Mouse (Mus musculus): Measurements from ENCODE around the gene Cachd1.

Cachd1 gene

DNA sequence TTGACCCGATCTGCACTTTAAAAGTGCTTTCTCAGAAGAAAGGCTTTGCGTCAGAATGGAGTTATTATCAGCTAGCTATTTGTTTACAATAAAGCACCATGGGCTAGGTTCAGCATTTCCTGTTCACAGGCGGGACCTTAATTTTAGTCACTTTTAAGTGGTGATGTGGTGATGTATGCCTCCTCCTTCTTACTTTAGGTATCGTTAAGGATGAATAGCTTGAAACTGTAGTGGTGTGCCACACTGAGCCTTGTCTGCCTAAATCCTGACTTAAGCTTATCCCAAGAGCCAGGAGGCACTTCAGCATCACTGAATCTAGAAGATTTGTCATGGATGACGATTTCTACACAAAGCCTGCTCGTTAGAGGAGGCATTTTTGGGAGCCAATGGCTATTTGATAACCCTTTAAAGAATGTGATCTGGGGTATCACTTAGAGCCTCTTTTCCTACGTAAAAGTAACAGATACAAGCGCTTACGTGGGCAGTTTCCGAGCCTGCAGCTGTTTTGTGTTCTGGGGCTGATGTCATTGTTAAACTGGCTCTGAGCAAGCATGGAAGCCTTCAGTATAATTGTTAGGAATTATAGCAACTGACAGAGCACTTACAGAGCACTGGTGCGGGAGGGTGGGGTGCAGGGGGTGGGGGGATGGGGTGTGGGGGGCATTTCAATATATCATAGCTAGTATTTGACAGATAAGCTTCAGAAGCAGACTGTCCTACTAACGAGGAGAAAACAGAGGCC lies 89.7 kb downstream of the Cachd1 start:
- DNase-seq (ENCODE audit: low spot score) = no peak

DNA sequence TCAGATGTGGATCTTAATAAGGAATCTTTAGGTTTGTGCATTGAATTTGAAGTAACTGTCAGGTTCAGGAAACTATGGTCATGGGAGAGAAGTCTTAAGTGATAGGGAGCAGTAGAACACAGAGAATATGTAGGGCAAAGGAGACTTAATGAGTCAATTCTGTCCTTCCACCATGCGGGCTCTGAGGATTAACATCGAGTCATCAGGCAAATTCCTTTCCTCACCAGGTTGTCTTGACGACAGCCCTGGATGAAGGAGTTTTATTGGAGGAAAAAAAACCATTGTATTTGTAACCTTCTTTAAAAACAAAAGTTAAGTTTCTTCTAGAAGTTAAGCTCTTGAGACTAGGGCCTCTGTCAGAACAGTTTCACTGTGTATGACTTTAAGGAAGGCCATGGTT lies 100.9 kb downstream of the Cachd1 start:
- no peak for DNase-seq (ENCODE audit: low spot score)

DNA sequence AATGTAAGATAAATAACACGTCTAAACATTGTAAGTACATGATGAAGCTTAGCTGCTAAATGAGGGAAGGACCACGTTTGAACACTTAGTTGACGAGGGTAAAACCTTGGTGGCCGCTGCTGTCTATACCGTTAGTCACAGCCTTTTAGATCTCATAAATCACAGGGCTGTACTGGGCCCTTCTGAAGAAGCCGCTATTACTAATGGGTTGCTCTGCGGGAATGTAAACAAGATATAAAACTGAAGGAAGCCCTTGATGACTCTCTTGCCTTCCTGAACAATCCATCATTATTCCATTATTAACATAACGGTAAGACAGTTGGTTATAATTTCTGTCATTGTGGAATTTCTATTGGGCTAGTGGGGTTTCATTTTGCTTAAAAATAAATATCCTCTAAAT lies 102.9 kb downstream of the Cachd1 start:
- DNase-seq (ENCODE audit: low spot score) = no peak

DNA sequence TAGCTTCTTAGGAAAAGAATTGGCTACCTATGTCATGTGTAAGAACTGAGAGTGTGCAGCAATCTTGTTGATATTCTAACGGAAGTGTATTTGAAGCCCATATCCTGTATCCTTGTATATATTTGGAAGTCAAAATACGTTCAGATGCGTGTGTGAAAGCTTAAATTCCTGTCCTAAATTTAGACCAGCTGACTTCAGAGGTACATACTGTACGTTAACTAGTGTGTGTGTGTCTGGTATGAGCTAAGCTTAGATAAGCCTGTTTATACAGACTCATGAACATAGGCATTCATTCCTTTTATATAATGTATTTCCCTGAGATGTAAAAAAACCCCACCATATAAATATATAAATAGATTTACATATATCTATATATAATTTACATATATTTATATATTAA lies 103.6 kb downstream of the Cachd1 start:
- DNase-seq (ENCODE audit: low spot score) = no peak

DNA sequence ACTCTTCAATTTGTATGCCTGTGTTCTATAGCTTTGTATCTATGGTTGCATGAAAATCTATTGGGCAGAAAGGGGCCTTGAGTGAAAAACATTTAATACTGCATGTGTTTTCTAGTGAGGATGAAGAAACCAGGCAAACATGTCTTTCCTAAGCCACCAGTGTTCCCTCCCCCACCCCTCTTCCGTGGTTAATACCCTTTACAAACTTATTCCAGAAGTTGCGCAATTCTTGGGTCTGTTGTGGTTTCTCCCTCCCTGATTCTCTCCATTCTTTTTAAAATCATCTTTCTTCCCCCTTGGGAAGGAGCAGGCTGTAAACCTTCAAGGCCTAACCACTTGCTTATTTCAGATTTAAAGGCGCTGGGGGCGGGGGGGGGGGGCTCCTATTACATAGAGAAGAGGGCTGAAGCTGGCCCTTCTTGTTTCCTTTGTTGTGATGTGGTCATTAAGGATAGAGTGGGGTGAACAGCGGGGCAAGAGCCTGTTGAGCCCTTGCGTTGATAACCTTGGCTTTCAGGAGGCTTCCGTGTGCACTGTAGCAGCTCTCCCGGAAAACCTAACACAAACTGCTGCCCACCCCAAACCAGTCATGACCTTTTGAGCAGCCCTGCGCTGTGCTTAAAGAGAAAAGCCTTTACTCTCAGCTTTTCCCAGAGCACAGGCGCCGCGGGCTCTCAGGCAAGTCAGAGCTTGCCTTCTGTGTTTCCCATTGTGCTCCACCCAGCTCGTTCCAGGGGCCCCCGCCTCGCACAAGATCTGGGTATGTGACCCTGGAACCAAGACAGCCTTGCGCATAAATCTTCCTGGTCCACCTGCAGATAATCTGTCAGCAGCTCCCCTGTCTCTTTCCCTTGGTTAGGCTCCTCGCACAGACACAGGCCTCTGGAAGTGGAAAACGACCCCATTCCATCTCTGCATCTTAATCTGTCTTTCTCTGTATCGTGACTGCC lies 109.6 kb downstream of the Cachd1 start:
- DNase-seq (ENCODE audit: low spot score) = peak; percentile 14

DNA sequence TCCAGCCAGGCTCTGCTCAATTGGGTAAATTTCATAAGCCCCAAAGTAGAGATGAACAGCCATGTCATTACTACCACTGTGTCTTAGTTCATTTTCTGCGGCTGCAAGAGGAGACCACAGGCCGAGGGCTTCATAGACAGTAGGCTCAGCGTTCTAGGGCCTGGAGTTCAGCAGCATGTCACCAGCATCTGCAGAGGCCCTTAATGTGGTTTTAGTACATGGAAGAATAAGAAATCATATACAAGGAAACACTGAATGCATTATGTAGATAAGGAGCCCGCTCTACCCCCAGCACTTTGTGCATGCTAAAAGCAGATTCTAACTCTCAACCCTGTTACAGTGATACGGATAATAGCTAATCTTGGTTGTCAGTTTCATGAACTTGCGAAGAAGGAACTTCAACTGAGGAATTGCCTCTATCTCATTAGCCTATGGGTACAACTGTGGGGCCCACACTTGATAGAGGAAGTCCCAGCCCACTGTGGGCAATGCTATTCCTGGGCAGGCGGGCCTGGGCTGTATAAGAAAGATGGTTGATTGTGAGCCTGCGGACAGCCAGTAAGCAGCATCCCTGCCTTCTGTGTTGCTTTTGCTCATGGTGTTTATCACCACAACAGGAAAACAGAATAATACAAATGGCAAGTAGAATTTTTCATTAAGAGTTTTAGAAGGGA lies 110.4 kb downstream of the Cachd1 start:
- DNase-seq (ENCODE audit: low spot score) = no peak

DNA sequence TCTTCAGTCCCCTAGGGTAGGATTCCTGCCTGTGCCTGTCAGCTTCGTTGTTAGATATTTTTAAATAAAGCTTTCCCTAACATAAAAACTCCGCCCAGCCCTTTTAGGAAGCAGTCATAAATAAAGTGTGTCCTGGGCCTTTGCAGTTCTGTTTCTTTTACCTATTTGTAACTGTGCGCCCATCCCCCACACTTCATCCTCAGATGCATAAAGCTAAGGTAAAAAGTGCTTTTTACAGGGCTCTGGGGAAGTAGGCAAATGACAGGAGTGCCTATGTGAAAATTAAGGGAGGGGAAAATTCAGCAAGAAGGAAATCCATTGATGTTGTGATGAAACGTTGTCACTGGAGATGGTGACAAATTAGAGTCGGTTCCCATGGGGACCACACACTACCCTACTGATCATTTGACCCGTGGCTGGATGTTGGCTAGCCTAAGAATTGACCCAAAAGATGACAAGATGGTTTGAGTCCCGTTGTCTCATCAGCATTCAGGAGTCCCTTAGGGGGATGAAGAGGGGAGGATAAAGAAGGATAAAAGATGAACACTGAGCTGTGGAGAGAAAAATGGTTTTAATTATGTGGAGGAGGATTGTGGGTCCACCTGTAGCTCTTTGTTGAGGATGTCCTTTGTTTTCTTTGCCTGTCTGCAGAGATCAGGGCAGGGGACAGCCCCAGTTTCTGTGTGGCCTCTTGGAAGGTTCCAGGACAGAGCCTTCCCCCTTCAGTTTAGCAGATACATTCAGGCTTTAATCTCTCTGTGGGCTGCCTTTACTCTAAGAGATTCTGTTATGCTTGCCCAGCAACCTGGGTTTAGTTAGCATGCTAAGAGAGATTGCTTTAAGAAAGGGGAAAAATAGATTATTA lies 113.9 kb downstream of the Cachd1 start:
- DNase-seq (ENCODE audit: low spot score) = no peak

DNA sequence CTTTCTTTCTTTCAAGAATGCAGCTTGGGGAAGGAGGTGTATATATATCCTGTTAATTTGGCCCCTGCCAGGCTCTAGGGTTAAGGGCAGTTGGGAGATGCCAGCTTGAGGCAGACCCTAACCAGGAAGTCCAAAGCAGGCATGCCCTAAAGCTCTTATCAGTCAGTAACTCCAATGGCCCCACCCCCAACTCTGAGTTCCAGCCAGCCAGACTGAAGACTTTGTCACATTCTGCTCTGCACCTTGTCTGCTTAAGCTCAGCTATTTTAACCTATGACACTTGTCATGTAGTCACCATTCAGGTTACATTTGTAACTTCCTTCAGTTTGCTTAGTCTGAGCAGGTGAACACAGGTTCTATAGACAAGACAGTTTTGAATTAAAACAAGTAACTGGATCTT lies 117.3 kb downstream of the Cachd1 start:
- DNase-seq (ENCODE audit: low spot score) = no peak

DNA sequence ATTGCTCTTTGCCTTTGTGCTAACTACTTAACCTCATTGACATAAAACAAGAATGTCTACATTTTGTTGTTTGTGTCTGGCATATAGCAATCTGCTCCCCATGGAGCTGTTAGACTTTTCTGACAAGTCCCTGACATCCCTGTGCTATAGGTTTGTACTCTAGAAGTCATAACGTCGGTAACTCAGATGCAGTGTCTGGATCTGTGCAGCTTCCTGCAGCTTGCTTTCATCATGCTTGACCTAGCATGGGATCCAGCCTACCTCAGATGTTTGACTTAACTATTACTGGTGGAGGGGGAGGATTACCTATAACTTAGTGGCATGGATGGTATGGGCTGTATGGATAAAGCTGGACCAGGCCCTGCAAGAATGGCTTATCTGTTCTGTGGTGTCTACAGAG lies 117.7 kb downstream of the Cachd1 start:
- DNase-seq (ENCODE audit: low spot score) = no peak

DNA sequence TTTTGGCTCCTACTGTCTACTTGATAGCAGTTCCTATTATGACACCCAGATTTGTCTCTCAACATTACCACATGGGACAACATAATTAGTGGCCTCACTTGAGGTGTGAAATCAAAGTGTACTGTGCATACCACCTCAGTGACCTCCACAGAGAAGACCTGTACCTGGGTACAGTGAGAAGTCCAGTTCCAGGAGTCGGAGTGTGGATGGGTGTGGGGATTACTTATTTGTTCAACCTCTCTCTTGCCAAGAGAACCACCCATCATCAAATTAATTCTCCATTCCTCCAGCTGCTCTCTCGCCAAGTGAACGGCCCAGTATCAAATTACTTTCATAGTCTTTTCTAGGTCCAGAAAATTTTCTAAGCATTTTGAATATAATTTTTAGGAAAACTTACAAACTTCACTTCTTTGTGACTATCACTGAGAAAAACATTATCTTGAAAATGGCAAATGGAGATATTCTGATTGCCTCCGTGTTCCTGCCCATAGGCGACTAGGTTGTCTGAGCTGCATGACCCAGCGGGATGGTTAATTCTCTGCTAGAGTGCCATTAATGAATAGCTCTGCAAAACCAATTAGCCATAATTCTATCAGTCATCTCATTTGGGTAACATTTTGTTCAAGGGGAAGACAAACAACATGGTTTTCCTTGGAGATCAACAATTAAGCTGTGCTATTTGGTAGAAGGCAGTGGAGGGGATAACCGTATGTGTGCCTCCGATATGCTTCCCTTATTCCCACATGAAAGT lies 120.0 kb downstream of the Cachd1 start:
- DNase-seq (ENCODE audit: low spot score) = no peak

DNA sequence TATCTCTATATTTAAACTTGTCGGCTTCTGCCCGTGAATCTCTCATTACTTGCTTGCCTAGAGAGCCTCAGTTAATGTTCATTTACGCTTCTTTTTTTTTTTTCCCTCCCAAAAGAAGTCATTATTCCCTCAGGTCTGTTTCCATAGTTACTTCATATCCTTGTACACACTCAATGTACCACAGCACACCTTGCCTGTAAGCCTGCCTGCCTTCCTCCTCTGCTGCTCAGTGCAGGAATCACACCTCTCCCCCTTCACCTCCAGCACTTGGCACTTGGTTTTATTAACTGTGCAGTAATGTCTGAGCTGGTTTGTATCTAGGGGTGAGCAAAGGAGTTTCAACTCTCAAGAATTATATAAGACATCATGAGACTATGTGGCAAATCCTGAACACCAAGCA lies 121.5 kb downstream of the Cachd1 start:
- DNase-seq (ENCODE audit: low spot score) = no peak

DNA sequence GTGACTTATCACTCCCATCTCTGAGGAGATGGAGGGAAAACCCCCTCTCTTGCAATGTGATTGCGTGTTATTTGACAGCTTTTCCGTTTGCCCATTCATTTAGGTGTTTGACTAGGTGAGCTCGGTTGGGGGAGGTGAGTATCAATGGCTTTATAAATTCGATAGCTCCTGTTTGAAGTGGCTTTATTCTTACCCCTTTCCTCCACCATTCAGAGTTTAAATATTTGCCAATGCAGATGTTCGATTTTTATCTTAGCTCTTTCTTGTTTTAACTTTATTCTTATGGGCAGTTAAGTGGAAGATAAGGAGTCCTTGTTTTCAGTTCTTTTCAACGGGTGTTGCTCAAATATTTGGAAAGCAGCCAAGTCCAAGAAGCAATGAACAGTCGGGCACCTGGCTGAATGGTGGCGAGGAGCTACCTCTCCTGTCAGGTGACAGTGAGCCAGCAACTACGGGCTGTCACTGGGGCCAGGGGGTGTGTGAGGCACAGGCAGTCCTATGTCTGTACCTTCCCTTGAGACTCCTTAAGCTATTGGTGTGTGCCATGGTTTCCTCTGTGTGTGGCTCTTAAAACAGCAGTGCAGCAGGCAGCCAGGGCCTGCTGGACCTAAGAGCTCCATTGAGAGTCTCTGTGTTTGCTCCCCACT lies 133.3 kb downstream of the Cachd1 start:
- peak; percentile 6 for DNase-seq (ENCODE audit: low spot score)

DNA sequence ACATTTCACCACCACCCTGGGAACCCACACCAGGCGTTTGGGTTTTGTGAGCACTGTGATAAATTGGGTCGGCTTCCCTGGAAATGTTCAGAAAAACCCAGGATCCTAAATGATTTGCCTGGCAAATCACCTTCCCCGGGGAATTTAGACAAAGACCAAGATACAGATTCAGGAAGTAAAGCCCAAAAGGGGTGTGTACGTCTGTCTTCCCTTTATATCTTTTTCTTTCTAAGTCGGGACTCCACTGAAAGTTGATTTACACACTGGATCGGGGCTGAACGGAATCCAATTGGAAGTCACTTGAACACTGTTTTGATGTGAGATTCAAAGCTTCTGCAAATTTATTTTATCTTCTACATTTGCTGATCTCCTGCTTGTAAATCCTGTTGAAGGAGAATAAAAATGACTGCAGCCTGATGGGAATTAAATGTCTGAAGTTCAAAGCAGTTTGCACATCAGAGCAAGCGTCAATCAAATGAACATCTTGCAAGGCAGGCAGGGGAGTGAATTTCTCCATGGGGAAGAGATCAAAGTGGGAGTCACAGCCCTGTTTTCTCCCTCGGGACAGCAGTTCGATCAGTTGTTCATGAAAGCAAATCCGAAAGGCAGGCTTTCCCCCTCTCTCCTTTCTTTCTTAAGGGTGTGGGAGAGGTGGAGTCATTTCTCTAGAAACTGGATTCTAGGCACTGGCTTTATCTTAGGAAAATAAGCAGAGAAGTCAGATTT lies 134.3 kb downstream of the Cachd1 start:
- DNase-seq (ENCODE audit: low spot score) = no peak

DNA sequence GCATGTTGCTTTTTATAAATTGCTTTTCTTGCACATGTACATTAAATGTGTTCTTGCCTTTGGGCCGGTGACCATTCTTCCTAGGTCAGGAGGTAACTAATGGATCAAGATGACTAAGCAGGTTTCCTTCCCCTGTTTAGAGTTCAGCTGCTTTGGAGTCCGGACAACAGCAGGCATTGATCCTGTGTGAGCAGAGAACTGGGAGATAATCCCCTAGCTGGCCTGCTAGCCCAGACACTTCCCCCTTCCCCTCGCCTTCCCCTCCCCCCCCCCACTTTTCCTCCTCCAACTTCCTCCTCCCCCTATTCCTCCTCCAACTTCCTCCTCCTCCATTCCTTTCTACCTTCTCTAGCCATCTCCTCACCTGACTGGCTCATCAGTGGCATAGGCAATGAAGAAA lies 135.2 kb downstream of the Cachd1 start:
- no peak for DNase-seq (ENCODE audit: low spot score)

DNA sequence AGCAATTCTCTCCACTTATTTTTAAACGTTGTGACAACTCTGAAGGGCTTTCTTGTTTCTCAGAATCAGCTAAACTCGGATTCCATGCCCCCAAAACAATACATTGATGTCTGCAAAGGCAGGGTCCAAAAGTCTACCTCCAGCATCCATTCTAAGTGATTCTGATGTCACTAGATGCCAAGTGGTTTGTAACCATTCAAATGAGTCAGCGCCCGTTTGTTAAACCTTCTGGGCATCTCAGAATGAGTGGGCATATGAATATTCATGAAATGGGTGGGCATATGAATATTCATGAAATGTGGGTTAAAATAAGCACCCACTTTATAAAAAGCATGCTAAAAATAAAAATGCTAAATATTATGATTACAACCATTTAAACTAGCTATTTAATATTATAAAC lies 137.2 kb downstream of the Cachd1 start:
- DNase-seq (ENCODE audit: low spot score) = no peak

DNA sequence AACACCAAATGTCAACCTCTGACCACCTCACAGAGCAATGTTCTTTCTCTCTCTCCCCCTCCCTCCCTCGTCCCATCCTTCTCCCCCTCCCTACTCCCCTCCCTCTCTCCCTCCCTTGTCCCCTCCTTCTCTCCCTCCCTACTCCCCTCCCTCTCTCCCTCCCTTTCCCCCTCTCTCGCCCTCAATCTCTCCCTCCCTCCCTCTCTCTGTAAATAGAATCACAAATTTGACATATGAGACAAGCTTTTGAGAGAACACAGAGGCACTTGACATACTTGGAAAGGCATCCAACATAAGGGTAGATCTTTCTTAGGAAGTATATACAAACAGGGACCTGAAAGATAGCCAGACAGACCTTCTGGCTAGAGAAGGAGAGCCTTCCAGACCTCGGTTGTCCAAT lies 138.1 kb downstream of the Cachd1 start:
- no peak for DNase-seq (ENCODE audit: low spot score)

DNA sequence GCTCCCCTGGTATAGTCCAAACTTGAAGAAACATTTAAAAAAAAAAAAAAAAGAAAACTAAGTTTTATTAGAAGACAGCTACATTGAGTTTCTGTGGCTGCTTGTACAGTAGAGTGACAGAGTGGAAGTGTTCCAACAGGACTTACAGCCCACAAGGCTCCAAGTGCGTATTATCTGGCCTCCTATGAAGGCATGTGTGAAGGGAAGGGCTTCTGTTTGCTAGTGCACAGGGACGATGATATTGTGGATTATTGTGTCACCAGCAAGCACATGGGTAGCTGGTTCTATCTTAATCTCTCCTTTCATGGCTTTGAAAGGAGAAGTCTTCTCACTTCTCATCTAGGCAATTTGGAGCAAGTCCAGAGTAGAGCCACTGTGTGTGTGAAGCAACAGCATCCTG lies 138.6 kb downstream of the Cachd1 start:
- no peak for DNase-seq (ENCODE audit: low spot score)

DNA sequence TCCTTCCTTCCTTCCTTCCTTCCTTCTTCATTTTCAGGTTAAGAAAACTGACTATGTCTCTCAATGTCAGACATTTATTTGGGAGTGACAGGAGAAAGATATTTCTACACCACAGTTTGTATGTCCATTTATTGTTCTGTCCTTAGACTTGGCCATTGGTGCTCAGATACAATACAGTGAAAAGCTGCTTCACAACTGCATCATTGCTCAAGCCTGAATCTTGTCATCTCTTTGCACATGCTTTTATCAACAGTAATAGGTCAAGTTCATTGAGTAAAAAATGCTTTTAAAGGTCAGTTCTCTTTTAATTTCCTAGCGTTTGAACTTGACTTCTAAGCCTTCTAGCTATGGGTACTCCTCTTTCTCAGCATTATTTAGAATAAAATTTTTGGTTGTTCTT lies 141.0 kb downstream of the Cachd1 start:
- DNase-seq (ENCODE audit: low spot score) = no peak

DNA sequence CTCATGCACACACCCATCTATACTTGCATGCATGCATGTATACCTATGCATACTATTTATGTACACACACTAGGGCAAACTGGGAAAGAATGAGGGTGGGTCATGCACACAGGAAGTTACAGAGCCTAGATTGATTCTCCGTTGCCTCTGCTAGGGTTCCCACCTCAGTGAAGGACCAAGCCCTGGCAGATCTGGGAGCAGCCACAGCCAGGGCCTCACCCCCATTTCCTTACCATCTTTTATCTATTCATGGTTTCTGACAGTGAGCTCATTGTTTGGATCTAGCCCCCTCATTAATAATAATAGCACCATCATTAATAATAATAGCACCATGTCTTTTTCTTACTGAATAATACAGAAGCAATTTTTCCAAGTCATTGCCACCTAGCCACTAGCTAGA lies 143.9 kb downstream of the Cachd1 start:
- no peak for DNase-seq (ENCODE audit: low spot score)

All from urinary bladder, postnatal 25 days (tissue).